Mouse (Mus musculus) Patski (cell line): ENCODE data around the gene Gnptg. TPM values are rescaled to one million over a fixed set of nuclear protein-coding genes. Genes with fewer than 3 reads are reported as not detected.
A peak's percentile ranks its signal among the peaks of the same experiment; 100 is the strongest.

ENCODE experiments used
- ATAC-seq: fragments of 100-300 bp; one replicate; pipeline ENCODE4 v1.8.0; 2021
- CTCF ChIA-PET: fragments of 350-600 bp; sonication (Branson Sonifier 250); formaldehyde crosslinking; loops from one replicate; lab custom pipeline; 2022; ENCODE audit warnings: inconsistent platforms; lab: Charles Lee
- POLR2A ChIA-PET: fragments of 350-600 bp; sonication (Branson Sonifier 250); formaldehyde crosslinking; loops from one replicate; lab custom pipeline; 2022; ENCODE audit warnings: antibody characterized with exemption, inconsistent platforms; lab: Charles Lee
- DNase-seq: peaks from one replicate; pipeline ENCODE4 v3.0.0-alpha.2; 2011; ENCODE audit warnings: low read depth, low spot score
- H3K27me3 ChIP-seq: fragments of 371-371 bp; one replicate; pipeline ENCODE4 v1.5.1; 2021
- CTCF ChIP-seq: fragments of 100-300 bp; IDR thresholded peaks from one replicate; pipeline ENCODE4 v1.5.1; 2021
- in situ Hi-C: fragments of 300-500 bp; cut with MboI; formaldehyde crosslinking; loops from 3 replicates; pipeline ENCODE4 v1.11.1; 2018; ENCODE audit warnings: low pct_unique_long_range_greater_than_20kb, mixed read lengths
- polyA plus RNA-seq: library from polyadenylated mRNA; unstranded; gene quantifications from one replicate; pipeline ENCODE4 v1.2.3, GENCODE M21; 2021

Gnptg gene
- polyA plus RNA-seq, 1 experiment from 2014 or later = 43.1 TPM

GRCm38 (mm10) chr17:25202401-25202800 is 37.5 kb downstream of the Gnptg start:
- no peak for DNase-seq
- ATAC-seq = no peak
- H3K27me3 ChIP-seq = no peaks in the 10 kb centered on the region
- no peak for TF ChIP-seq CTCF
- in situ Hi-C loops = no loop called here
- CTCF ChIA-PET = no interaction called here
- POLR2A ChIA-PET = no interaction called here

- no peak for ATAC-seq
- in situ Hi-C loops = no loop called here
- ChIA-PET CTCF (no interaction called here), POLR2A (no interaction called here)
- no peak for TF ChIP-seq CTCF
- H3K27me3 ChIP-seq = no peaks in the 10 kb centered on the region
- no peak for DNase-seq
These were observed 50.8 kb downstream of the Gnptg start for GRCm38 (mm10) chr17:25189091-25189490.

DNA sequence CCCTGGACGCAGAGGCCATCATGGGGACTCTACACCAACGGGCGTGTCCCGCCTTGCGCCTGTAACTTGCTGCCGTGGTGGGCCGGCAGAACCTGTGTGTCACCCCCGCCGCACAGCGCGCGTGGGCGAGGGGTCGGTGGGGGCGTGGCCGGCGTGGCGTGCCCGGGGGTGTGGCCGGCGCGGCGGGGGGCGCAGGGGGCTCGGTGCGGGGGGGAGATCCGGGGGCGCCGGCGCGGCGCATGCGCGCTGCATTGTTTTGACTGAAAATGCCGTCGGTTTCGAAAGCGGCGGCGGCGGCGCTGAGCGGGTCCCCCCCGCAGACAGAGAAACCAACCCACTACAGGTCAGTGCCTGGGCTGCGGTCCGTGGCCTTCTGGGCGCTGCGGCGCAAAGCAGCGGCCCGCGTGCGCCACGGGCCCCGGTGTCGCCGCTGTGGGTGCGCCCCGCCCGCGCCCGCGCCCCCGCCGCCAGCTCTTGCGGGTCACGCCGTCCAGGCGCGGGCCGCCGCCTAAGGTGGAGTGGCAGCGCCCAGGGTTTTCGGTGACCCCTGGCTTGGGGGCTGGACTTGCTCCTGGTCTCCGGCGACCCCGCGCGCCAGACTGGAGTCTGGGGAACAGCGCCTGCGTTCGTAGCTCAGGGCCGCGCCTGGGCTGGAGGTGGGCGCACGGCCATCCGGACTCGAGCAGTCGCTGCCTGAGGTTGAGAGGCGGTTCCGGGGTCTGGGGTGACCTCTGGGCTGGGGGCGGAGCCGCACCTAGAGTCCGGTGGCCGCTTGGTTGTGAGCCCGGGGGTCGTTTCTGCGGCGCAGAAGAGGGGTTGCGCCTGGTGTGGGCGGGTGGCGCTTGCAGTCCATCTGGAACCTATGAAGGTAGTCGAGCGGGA is 51.5 kb downstream of the Gnptg start, which contains the start of gene Unkl:
Gene Unkl, plus strand, starts transcription at position 248 of the 882 bp plus-strand sequence.
- CTCF ChIA-PET = no interaction called here
- POLR2A ChIA-PET = interaction anchor here (0.6 kb wide), 1 partner anchor 383 kb away, joined by 4 read pairs; no protein-coding TSS in a partner anchor
- ATAC-seq (peak; percentile 16), DNase-seq (no peak)
- H3K27me3 ChIP-seq = no peaks in the 10 kb centered on the region
- TF ChIP-seq CTCF = no peak
- in situ Hi-C loops = no loop called here

GRCm38 (mm10) chr17:25187784-25188149 is 52.2 kb downstream of the Gnptg start:
- ChIA-PET CTCF (no interaction called here), POLR2A (interaction anchor here (0.6 kb wide), 1 partner anchor 384 kb away, joined by 4 read pairs; no protein-coding TSS in a partner anchor)
- ATAC-seq (no peak), DNase-seq (no peak)
- no peak for TF ChIP-seq CTCF
- in situ Hi-C loops = no loop called here
- no peaks in the 10 kb centered on the region for H3K27me3 ChIP-seq

- ChIA-PET CTCF (interaction anchor here (1.1 kb wide), 1 partner anchor 22 kb away, joined by 3 read pairs; the partner anchor contains the start of gene Ccdc154), POLR2A (interaction anchor here (1.6 kb wide), 1 partner anchor 57 kb away, joined by 4 read pairs; no protein-coding TSS in a partner anchor)
- ATAC-seq (no peak), DNase-seq (no peak)
- in situ Hi-C loops = no loop called here
- no peak for TF ChIP-seq CTCF
- H3K27me3 ChIP-seq = peaks cover 3% of the 10 kb centered on the region
These were observed 55.0 kb downstream of the Gnptg start for GRCm38 (mm10) chr17:25184961-25185360.

GRCm38 (mm10) chr17:25184129-25184691 is 55.7 kb downstream of the Gnptg start, which contains the start of gene BC003965:
TSS of gene BC003965 (plus strand) at chr17:25184554.
- peaks cover 6% of the 10 kb centered on the region for H3K27me3 ChIP-seq
- ChIA-PET CTCF (interaction anchor here (0.7 to 1.1 kb wide), 2 partner anchors 21 to 90 kb away, joined by 3 read pairs; partner anchors contain the start of genes Ccdc154 and Ube2i), POLR2A (interaction anchor here (0.6 to 1.6 kb wide), 5 partner anchors 12 to 89 kb away, joined by 3 to 4 read pairs (median 4); no protein-coding TSS in a partner anchor)
- TF ChIP-seq CTCF = no peak
- peak; percentile 53 for ATAC-seq
- DNase-seq = peak; percentile 91
- in situ Hi-C loops = no loop called here

Other genes starting within 250 kb of the Gnptg start
- gene Cramp1l, start 224.3 kb downstream of the Gnptg start, polyA plus RNA-seq = 14.6 TPM
- 24.5 TPM for gene Ift140, start 224.0 kb downstream of the Gnptg start, polyA plus RNA-seq
- gene Tmem204, start 156.5 kb downstream of the Gnptg start, polyA plus RNA-seq = 0.14 TPM
- gene Telo2, start 124.2 kb downstream of the Gnptg start, polyA plus RNA-seq = 26.7 TPM
- 0.05 TPM for gene Ptx4, start 119.4 kb downstream of the Gnptg start, polyA plus RNA-seq
- 47.5 TPM for gene Clcn7, start 106.7 kb downstream of the Gnptg start, polyA plus RNA-seq
- gene Ccdc154, start 77.7 kb downstream of the Gnptg start, polyA plus RNA-seq = 0.32 TPM
- not detected for gene Gm38655, start 64.7 kb downstream of the Gnptg start, polyA plus RNA-seq
- gene BC003965, start 55.6 kb downstream of the Gnptg start, polyA plus RNA-seq = 14.8 TPM
- 9.8 TPM for gene Unkl, start 51.7 kb downstream of the Gnptg start, polyA plus RNA-seq
- 40.6 TPM for gene Tsr3, start within 50 bp of the Gnptg start, polyA plus RNA-seq
- gene Baiap3, start 16.2 kb upstream of the Gnptg start, polyA plus RNA-seq = 0.12 TPM
- 437 TPM for gene Ube2i, start 34.5 kb upstream of the Gnptg start, polyA plus RNA-seq
- not detected for gene Prss34, start 58.3 kb upstream of the Gnptg start, polyA plus RNA-seq
- gene Prss28, start 68.5 kb upstream of the Gnptg start, polyA plus RNA-seq = not detected
- not detected for gene Prss29, start 78.5 kb upstream of the Gnptg start, polyA plus RNA-seq
- gene Tpsab1, start 105.4 kb upstream of the Gnptg start, polyA plus RNA-seq = not detected
- gene Tpsb2, start 126.2 kb upstream of the Gnptg start, polyA plus RNA-seq = not detected
- not detected for gene Tpsg1, start 129.1 kb upstream of the Gnptg start, polyA plus RNA-seq
- 0.23 TPM for gene Cacna1h, start 193.7 kb upstream of the Gnptg start, polyA plus RNA-seq
- not detected for gene Tekt4, start 214.5 kb upstream of the Gnptg start, polyA plus RNA-seq